Mouse (Mus musculus) thymus, adult 2 months (tissue): ENCODE data around the gene Anpep.
A peak's percentile ranks its signal among the peaks of the same experiment; 100 is the strongest.

Experiments used
- CTCF ChIP-seq: fragments of 200-500 bp; IDR thresholded peaks from 2 replicates; pipeline ENCODE4 v1.5.1; 2012; ENCODE audit warnings: mild to moderate bottlenecking, control low read depth, low read length, moderate library complexity, borderline replicate concordance; ENCODE audit not compliant: control insufficient read depth, poor library complexity, insufficient read depth; ENCODE audit errors: extremely low read depth
- POLR2A ChIP-seq: fragments of 200-500 bp; IDR thresholded peaks from 2 replicates; pipeline ENCODE4 v1.6.1; 2012; ENCODE audit warnings: mild to moderate bottlenecking, low read length, control low read depth, moderate library complexity; ENCODE audit not compliant: control insufficient read depth, poor library complexity, insufficient read depth; ENCODE audit errors: extremely low read depth

- TF ChIP-seq CTCF (peak; percentile 64; the same call in 1 of the 2 replicates), POLR2A (no peak)
These were observed 79.9 kb downstream of the Anpep start for GRCm38 (mm10) chr7:79780647-79781626.
